Mouse (Mus musculus) CH12.LX (cell line): ENCODE measurements around the gene AI464131. TPM values are rescaled to one million over a fixed set of nuclear protein-coding genes. Genes with fewer than 3 reads are reported as not detected.
"Not testable (repeated sequence)": the region's sequence is repeated elsewhere in the genome, so short reads cannot be mapped to it uniquely, and the experiment has no call there.

ENCODE experiments used
- DNase-seq: peaks from one replicate; pipeline ENCODE4 v3.0.0-alpha.2; 2013; ENCODE audit errors: extremely low read depth
- H3K27ac ChIP-seq: 2 replicates; pipeline ENCODE4 v1.5.1; 2012; ENCODE audit warnings: low read depth, mild to moderate bottlenecking, control low read depth, moderate library complexity; ENCODE audit not compliant: insufficient read depth
- H3K27me3 ChIP-seq: replicated peaks from 2 replicates; pipeline ENCODE3; 2012; ENCODE audit warnings: inconsistent platforms
- H3K36me3 ChIP-seq, 2 experiments: replicated peaks in 1 of 2; 2 replicates each; pipeline versions ENCODE3 to v1.6.1; 2012; ENCODE audit warnings: inconsistent platforms in 1 of 2, low read length in 1 of 2, mild to moderate bottlenecking in 1 of 2, mixed read lengths in 1 of 2, moderate library complexity in 1 of 2; ENCODE audit not compliant: control insufficient read depth in 1 of 2, insufficient read depth in 1 of 2
- H3K4me1 ChIP-seq, 2 experiments: 2 replicates each; pipeline ENCODE4 v1.6.1; 2012; ENCODE audit warnings: inconsistent platforms in 1 of 2, moderate library complexity in 1 of 2; ENCODE audit not compliant: insufficient read depth in 2 of 2, control insufficient read depth in 1 of 2
- H3K4me2 ChIP-seq: 2 replicates; pipeline ENCODE4 v1.6.1; 2012; ENCODE audit warnings: low read depth, mild to moderate bottlenecking, control low read depth; ENCODE audit not compliant: poor library complexity, insufficient read depth, severe bottlenecking
- H3K4me3 ChIP-seq, 3 experiments: fragments of 150-350 bp in 1 of 3; sonication (generic) in 1 of 3; replicated peaks in 1 of 3; 2 replicates each; pipeline versions ENCODE3 to v1.5.1; 2011 to 2012; ENCODE audit warnings: low read depth in 2 of 3, low read length in 2 of 3, mild to moderate bottlenecking in 2 of 3, moderate library complexity in 2 of 3, control low read depth in 1 of 3, improper control_type of control experiment in 1 of 3, inconsistent platforms in 1 of 3, mixed read lengths in 1 of 3; ENCODE audit not compliant: poor library complexity in 1 of 3
- H3K79me2 ChIP-seq: replicated peaks from 2 replicates; pipeline ENCODE4 v1.6.1; 2012; ENCODE audit warnings: mild to moderate bottlenecking, moderate library complexity; ENCODE audit not compliant: control insufficient read depth, poor library complexity, insufficient read depth, severe bottlenecking; ENCODE audit errors: extremely low read depth
- H3K9ac ChIP-seq: 2 replicates; pipeline ENCODE4 v1.6.1; 2012; ENCODE audit warnings: low read depth, mild to moderate bottlenecking, control low read depth, moderate library complexity; ENCODE audit not compliant: insufficient read depth
- H3K9me3 ChIP-seq: replicated peaks from 2 replicates; pipeline ENCODE3; 2012; ENCODE audit warnings: low read length, inconsistent platforms, mixed read lengths
- CHD2 ChIP-seq: IDR thresholded peaks from 2 replicates; pipeline ENCODE4 v1.6.1; 2011; ENCODE audit warnings: low read length, improper control_type of control experiment
- ELF1 ChIP-seq: IDR thresholded peaks from 2 replicates; pipeline ENCODE4 v1.6.1; 2014; ENCODE audit warnings: low read depth, mild to moderate bottlenecking, inconsistent platforms, low read length, improper control_type of control experiment
- HCFC1 ChIP-seq: IDR thresholded peaks from 2 replicates; pipeline ENCODE4 v1.6.1; 2012; ENCODE audit warnings: low read depth, mild to moderate bottlenecking, inconsistent platforms, low read length, improper control_type of control experiment
- JUN ChIP-seq: IDR thresholded peaks from 2 replicates; pipeline ENCODE4 v1.6.1; 2011; ENCODE audit warnings: low read depth, mild to moderate bottlenecking, low read length, improper control_type of control experiment, moderate library complexity; ENCODE audit not compliant: insufficient read depth
- KAT2A ChIP-seq: IDR thresholded peaks from 2 replicates; pipeline ENCODE4 v1.6.1; 2012; ENCODE audit warnings: low read length, improper control_type of control experiment, inconsistent platforms; ENCODE audit not compliant: insufficient replicate concordance
- MAFK ChIP-seq: IDR thresholded peaks from 2 replicates; pipeline ENCODE4 v1.6.1; 2011; ENCODE audit warnings: low read length, improper control_type of control experiment; ENCODE audit not compliant: insufficient replicate concordance
- MAZ ChIP-seq: IDR thresholded peaks from 2 replicates; pipeline ENCODE4 v1.6.1; 2012; ENCODE audit warnings: low read depth, mild to moderate bottlenecking, inconsistent platforms, low read length, improper control_type of control experiment, moderate library complexity
- MEF2A ChIP-seq: IDR thresholded peaks from 2 replicates; pipeline ENCODE4 v1.6.1; 2014; ENCODE audit warnings: low read depth, mild to moderate bottlenecking, inconsistent platforms, low read length, improper control_type of control experiment, borderline replicate concordance
- NELFE ChIP-seq: IDR thresholded peaks from 2 replicates; pipeline ENCODE4 v1.6.1; 2011; ENCODE audit warnings: low read depth, low read length, improper control_type of control experiment
- RAD21 ChIP-seq: IDR thresholded peaks from 2 replicates; pipeline ENCODE4 v1.6.1; 2011; ENCODE audit warnings: low read depth, mild to moderate bottlenecking, low read length, improper control_type of control experiment, moderate library complexity
- USF1 ChIP-seq: IDR thresholded peaks from 2 replicates; pipeline ENCODE4 v1.6.1; 2014; ENCODE audit warnings: low read depth, mild to moderate bottlenecking, inconsistent platforms, low read length, improper control_type of control experiment
- ZKSCAN1 ChIP-seq: IDR thresholded peaks from 2 replicates; pipeline ENCODE4 v1.6.1; 2012; ENCODE audit warnings: low read depth, inconsistent platforms, low read length, improper control_type of control experiment, borderline replicate concordance
- dilution Hi-C: fragments of 300-500 bp; cut with MboI; formaldehyde crosslinking; loops from 2 replicates; pipeline ENCODE4 v1.14.3; 2020; ENCODE audit warnings: low sequenced_read_pairs; ENCODE audit not compliant: extremely low pct_unique_long_range_greater_than_20kb, extremely low pct_ligation_motif_present
- in situ Hi-C: fragments of 300-500 bp; cut with MboI; formaldehyde crosslinking; loops from 3 replicates; pipeline ENCODE4 v1.14.3; 2019; ENCODE audit warnings: low sequenced_read_pairs, low pct_ligation_motif_present, low pct_unique_long_range_greater_than_20kb, mixed read lengths
- polyA plus RNA-seq: library from polyadenylated mRNA; unstranded; fragments of >175 nt; gene quantifications from 2 replicates; pipeline ENCODE4 v1.2.1, GENCODE M21; 2012; ENCODE audit warnings: low read depth; ENCODE audit not compliant: insufficient read length
- total RNA-seq, 2 experiments: library from RNA; depleted of rRNA; stranded (reverse); fragments of 300-350 nt in 1 of 2; fragments of >200 nt in 1 of 2; gene quantifications; 2 replicates each; pipeline ENCODE4 v1.2.3; 2012 to 2014

Gene AI464131
- total and polyA plus RNA-seq, 3 experiments, result 0.04 to 0.10 TPM; not detected in 1

DNA sequence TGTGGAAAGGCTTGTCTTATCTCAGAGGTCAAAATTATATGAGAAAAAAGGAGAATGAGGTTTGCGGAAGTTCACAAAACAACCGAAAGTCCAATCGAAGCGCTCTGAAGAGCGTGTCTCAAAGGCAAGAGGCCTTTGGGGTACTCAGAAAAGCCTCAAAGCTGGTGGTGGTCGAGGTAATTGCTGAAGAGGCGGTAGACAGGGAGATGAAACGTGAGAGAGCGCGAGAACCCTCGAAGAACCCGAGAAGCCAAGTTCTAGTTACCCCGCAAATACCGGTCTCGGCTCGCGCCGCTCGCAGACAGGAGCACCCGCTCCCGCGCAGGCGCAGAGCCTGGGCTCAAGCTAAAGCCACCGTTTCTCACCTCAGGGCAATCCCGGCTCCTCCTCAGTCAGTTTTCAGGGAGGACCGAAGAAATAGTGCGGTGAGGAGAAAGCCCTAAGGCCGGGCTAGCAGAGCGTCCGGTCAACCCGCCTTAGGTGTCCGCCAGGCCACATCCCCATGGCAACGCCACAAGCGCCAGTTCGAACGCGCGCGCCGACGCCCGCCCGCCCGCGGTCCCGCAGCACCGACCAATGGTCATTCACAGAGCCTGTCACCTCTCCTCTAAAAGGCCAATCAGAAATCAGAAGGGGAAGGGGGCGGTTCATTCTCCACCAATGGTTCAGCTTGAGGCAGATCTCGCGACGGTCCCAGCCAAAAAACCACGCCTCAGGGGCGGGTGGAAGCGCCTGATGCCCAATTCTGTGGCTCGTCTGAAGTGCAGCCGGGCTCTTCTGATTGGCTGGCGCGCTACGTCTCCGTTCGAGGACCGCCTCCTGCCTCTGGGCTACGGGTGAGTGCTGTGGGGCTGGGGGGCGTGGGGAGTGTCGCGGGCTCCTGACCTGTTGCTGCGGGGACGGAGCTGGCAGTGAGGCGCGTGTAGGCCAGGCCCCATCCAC is 38.3 kb downstream of the AI464131 start, which contains the start of the genes Kif24 and Nudt2 (continued):
- peak; percentile 82 for TF ChIP-seq NELFE
- TF ChIP-seq CHD2, result peak; percentile 100
- TF ChIP-seq KAT2A, result peak; percentile 71; the same call in 1 of the 2 replicates
- TF ChIP-seq MAZ, result peak; percentile 60; the same call in 1 of the 2 replicates
- TF ChIP-seq, all 38 proteins: peak for 15

- dilution Hi-C loops, H3K27me3 ChIP-seq, in situ Hi-C loops, H3K27ac ChIP-seq, H3K9me3 ChIP-seq, DNase-seq: not testable (repeated sequence)
- peaks cover 16% of the 10 kb centered on the region for H3K79me2 ChIP-seq
- H3K9ac ChIP-seq, result peak overlapping the region; percentile 76; the same call in 1 of the 2 replicates
- peak overlapping the region; percentile 57 to 99 (median 69) for H3K4me3 ChIP-seq
- peak overlapping the region; percentile 97 for H3K4me2 ChIP-seq
- H3K4me1 ChIP-seq, result peaks cover 8 to 13% of the 10 kb centered on the region in 2 experiments; a peak in 3 of 4 replicates
- H3K36me3 ChIP-seq, result peaks cover 0 to 13% of the 10 kb centered on the region in 2 experiments
Measured at GRCm38 (mm10) chr4:41463051-41463738, 39.7 kb downstream of the AI464131 start.

- dilution Hi-C loops (no loop called here), in situ Hi-C loops (no loop called here)
- H3K4me1 ChIP-seq, result peaks cover 8 to 9% of the 10 kb centered on the region in 2 experiments; a peak in 2 of 4 replicates
- no peak overlapping the region for H3K4me2 ChIP-seq
- H3K36me3 ChIP-seq, result peaks cover 0 to 11% of the 10 kb centered on the region in 2 experiments
- H3K9me3 ChIP-seq, result no peaks in the 10 kb centered on the region
- H3K27me3 ChIP-seq, result no peaks in the 10 kb centered on the region
- H3K9ac ChIP-seq, result no peak overlapping the region
- peaks cover 16% of the 10 kb centered on the region for H3K79me2 ChIP-seq
- no peak overlapping the region for H3K4me3 ChIP-seq
- no peak for TF ChIP-seq MEF2A
- TF ChIP-seq, all 38 proteins: peak for 0
- H3K27ac ChIP-seq, result no peak overlapping the region
- DNase-seq, result no peak
Measured at GRCm38 (mm10) chr4:41460690-41461089, 42.2 kb downstream of the AI464131 start.

GRCm38 (mm10) chr4:41447595-41447994 is 55.3 kb downstream of the AI464131 start:
- Histone ChIP-seq H3K79me2 (no peaks in the 10 kb centered on the region), H3K9ac (no peak overlapping the region), H3K4me3 (no peak overlapping the region), H3K36me3 (peaks cover 0 to 54% of the 10 kb centered on the region in 2 experiments), H3K27me3 (no peaks in the 10 kb centered on the region), H3K9me3 (no peaks in the 10 kb centered on the region), H3K4me1 (peaks cover 0 to 5% of the 10 kb centered on the region in 2 experiments; a peak in 2 of 4 replicates), H3K4me2 (no peak overlapping the region), H3K27ac (no peak overlapping the region)
- dilution Hi-C loops (no loop called here), in situ Hi-C loops (no loop called here)
- DNase-seq, result no peak
- TF ChIP-seq RAD21 (no peak), HCFC1 (no peak), MAFK (no peak), MAZ (no peak), USF1 (no peak), JUN (no peak), ZKSCAN1 (no peak), CHD2 (no peak), ELF1 (no peak), NELFE (no peak)
